Mouse (Mus musculus) testis, postnatal 10 days (tissue): ENCODE measurements around the gene Coa5.

Experiments
- DNase-seq: peaks from one replicate; pipeline ENCODE4 v3.0.0; 2021; ENCODE audit warnings: low spot score

Gene Coa5

DNA sequence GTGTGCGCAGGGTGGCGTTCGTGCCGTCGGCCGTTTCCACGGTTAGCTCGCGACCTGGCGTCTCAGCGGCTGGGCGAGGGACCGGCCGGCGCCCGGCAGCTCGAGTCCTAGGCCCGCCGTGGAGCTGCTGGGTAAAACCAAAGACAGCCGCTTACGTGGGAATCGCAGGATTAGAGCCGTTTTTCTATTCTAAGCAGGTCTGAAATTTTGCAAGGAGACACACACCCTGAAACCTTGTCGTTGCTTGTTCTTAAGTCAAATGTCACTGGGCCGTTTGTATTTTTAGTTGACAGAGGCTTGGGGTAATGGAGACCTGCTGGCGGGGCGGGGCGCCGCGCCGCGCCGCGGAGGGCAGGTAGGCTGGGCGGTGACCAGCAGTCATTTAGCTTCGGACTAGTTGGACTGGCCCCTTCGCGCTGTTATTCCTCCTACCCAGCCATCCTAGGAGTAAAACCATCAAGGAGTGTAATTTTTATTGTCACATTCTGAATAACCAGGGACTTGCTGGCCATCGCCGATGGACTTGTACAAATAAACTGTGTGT lies 466 bp upstream of the Coa5 start:
- no peak for DNase-seq

DNA sequence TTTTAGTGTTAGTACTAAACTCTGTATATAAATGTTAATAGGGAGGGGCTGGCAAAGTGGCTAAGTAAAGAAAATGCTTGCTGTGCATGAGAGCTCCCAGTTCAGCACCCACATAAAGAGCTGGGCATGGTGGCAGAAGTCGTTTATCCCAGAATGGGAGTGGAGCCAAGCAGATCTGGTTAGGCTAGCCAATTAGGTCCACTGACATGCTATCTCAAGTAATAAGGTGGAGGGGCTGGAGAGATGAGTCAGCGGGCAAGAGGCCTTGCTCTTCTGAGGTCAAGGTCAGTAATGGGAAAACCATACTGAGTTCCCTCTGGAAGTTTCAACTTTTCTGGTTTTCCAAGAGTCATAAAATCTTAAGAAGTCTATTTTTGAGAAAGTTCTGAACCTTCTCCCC lies 992 bp downstream of the Coa5 start:
- no peak for DNase-seq

DNA sequence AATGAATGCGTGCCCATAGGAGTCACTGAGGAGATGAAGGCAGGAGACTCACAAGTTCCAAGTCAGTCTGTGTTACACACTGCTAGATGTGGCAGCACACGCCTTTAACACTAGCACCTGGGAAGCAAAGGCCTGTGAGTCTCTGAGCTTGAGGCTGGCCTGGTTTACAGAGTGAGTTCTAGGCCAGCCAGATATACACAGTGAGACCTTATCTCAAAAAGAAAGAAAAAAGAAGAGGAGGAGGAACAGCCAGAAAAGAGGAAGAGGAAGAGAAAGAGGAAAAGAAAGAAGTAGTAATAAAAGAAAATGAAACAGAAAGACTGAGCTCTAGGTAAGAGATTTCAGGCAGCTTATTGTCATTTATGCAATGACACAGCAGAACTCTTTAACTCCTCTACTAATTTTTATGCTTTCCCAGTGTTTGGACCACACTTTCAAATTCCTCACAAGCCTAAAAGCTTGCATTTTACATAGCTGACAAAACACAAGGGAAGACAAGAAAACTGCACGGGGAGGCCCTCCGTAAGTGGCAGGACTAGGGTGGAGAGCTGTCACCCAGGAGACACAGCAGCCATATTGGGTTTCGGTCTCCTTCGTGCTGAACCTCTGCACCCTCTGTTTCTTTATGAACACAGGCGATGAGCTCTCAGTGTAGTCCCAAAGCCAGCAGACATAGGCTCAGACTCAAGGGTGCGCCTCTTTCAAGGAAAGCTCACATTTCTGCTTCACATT lies 2.6 kb downstream of the Coa5 start:
- DNase-seq = no peak

DNA sequence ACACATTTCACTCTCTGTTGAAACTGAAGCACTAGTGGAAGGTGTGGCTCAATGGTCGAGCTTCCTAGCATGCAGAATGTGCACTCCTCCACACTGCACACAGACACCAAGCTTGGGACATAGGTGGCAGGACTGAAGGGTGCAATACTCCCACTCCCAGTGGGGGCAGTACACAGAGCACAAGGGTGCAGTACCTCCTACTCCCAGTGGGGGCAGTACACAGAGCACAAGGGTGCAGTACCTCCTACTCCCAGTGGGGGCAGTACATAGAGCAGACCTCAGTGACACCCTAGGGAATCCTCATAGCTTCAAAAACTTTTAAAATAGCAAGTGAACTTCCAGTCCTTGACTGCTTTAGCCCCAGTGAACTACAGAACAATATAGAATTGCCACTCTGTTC lies 10.5 kb downstream of the Coa5 start:
- DNase-seq = peak; percentile 73

DNA sequence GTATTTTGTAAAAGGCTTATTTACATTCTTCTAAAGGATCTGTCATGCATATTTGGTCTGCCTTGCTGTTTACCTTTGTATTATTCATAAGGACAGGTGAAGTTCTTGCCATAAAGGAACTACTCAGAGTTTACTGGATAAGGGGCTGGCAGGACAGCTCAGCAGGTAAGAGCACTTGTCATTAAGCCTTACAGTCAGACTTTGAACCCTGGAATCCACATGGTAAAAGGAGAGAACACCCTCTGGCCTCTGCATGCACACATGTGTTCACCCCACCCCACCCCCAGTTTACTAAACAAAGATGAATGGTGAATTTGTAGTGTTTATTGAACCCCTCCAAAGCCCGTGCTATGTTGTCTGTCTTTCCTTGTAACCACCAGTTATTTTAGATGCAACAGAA lies 14.5 kb downstream of the Coa5 start:
- DNase-seq = no peak

GRCm38 (mm10) chr1:37409647-37410046 lies 20.3 kb downstream of the Coa5 start:
- no peak for DNase-seq

DNA sequence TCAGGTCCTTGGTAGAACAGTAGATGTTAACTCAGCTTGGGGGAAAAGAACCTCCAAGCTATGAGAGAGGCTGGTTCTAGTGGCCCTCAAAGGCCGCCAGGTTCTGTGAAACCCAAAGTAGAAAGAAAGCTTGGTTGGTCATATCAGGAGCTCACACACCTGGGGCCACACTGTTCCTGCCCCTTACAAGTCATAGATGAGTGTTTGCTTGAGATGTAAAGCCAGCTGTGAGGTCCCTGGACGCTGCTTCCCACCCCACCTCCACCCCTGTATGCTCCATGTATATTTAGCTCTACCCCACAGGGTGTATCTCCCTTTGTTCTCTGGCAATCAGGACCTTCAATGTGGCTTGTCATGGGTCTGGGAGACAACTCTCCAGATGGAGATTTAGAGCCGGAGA lies 21.2 kb downstream of the Coa5 start:
- DNase-seq = no peak

DNA sequence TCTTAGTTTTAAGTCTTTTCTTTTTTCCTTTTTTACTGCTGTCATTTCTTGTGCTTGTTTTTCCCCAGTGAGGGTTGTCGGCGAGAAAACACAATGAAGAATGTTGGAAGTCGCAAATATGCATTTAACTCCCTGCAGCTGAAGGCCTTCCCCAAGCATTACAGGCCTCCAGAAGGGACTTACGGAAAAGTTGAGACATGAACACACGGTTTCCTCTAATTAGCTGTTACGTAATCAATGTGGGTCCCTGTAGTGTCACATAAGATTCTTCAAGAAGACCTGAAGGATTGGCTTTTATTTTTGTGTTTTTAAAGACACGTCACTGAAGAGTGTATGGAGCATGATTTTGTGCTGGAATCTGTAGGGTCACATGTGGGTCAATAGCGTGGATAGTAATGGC lies 21.8 kb downstream of the Coa5 start:
- no peak for DNase-seq

DNA sequence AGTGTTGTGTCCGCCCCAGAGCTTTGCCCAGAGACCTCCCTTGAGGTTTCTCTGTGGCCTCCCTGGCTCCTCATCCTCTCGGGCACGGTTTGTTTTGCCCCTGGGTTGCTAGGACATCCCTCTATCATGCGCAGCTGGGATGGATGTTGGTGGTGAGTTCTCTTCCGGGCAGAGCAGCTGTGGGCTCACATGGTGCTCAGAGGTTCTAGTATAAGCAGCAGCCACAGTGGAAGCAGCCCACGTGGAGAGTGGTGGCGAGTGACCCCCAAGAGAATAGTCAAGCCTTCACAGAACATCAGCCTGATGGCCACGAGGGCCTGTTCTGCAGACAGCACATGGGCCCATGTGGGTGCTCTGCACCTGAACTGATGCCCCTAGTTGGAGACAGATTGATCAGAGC lies 22.7 kb downstream of the Coa5 start:
- no peak for DNase-seq

GRCm38 (mm10) chr1:37405137-37405536 lies 24.8 kb downstream of the Coa5 start:
- no peak for DNase-seq

DNA sequence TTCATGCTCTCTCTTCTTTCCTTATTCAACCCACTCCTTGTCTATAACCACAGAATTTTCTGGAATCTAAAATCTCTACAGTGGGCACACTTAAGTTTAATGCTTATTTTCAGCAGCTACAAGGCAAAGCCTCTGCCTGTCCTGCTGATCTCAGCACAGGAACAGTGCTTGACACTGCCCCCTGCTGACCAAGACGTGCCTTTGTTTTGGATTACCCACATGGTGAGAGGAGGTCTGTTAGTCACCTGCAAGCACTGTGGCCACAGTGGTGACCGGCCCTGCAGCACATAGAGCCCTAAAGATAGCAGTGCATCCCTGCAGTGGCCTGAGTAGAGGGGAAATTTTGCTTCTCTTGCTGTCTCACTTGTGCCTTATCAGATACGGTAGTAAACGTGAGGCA lies 28.2 kb downstream of the Coa5 start:
- peak; percentile 74 for DNase-seq

GRCm38 (mm10) chr1:37399734-37400133 lies 30.2 kb downstream of the Coa5 start:
- DNase-seq = no peak

- DNase-seq = no peak
Observed at GRCm38 (mm10) chr1:37398961-37399360, 30.9 kb downstream of the Coa5 start.

DNA sequence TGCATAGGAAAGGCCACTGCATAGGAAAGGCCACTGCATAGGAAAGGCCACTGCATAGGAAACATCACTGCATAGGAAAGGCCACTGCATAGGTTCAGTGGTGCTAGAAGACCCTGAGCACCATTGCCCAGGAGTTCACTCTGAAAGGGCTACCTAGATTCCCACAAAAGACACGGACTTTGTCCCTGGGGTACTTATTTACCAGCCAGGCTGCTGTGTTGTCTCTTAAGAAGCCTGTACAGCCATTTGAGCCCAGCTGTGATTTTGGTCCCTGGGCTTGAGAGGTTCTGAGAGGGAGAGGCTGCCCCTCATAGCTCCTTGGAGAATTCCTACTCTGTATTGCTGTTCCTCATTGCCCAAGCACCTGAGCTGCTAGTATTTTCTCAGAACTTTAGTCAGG lies 33.4 kb downstream of the Coa5 start:
- no peak for DNase-seq

DNA sequence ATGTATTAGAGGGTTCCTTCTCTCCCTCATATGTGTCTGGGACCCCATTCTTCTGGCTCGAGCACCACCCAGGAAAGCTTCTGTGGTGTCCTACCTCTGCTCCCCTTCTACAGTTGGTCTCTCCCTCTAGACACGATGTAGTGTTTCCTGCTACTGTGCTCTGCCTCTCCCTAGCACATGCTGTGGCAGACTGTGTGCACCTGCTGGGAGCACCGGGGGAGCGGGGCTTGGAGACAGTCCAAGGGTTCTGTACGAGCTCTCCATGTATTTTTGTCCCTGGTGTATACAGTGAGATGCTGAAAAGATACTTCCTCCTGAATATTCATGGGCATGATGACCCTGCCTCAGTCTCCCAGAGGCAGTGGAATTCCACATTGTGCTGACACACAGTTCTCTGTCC lies 36.7 kb downstream of the Coa5 start:
- no peak for DNase-seq

GRCm38 (mm10) chr1:37386448-37386971 lies 43.4 kb downstream of the Coa5 start:
- DNase-seq = no peak

DNA sequence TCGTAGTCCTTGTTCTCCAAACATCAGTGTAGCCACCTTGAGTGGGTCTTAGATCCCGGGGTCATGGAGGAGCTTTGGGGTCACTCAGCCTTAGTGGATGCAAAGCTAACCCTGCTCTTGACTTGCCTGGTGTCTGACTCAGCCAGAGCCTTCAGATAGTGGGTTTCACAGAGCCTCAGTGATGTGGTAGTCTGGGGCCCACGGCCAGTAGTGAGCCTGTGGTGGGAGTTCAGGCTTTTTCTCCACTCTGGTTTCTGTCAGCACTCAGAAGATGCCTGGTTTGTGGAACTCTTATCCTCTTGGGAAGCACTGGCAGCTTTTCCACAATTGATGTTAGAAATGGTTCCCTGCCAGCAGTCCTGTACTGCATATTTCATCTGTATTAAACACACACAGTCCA lies 45.6 kb downstream of the Coa5 start:
- DNase-seq = no peak

GRCm38 (mm10) chr1:37380913-37381312 lies 49.0 kb downstream of the Coa5 start:
- no peak for DNase-seq

GRCm38 (mm10) chr1:37379536-37379935 lies 50.4 kb downstream of the Coa5 start:
- no peak for DNase-seq

- no peak for DNase-seq
Observed at GRCm38 (mm10) chr1:37378095-37378494, 51.8 kb downstream of the Coa5 start.

DNA sequence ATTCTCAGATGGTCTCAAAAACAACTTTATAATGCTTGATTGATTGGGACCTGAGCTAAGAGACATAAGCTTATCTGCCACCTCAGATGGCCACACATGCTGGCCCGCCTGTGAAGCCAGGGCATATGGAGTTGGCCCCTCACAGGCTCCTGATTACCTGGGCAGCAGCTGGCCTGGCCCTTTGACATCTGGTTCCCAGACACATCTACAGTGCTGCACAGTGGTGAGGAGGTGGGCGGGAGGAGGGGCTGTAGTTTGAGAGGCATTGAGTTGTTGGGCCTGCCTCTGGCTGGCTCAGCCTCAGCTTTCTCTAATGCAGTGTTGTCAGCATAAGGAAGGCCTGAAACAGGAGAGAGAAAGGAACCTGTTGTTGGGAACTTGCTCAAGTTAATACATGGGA lies 53.2 kb downstream of the Coa5 start:
- no peak for DNase-seq

- no peak for DNase-seq
Observed at GRCm38 (mm10) chr1:37376177-37376576, 53.7 kb downstream of the Coa5 start.

DNA sequence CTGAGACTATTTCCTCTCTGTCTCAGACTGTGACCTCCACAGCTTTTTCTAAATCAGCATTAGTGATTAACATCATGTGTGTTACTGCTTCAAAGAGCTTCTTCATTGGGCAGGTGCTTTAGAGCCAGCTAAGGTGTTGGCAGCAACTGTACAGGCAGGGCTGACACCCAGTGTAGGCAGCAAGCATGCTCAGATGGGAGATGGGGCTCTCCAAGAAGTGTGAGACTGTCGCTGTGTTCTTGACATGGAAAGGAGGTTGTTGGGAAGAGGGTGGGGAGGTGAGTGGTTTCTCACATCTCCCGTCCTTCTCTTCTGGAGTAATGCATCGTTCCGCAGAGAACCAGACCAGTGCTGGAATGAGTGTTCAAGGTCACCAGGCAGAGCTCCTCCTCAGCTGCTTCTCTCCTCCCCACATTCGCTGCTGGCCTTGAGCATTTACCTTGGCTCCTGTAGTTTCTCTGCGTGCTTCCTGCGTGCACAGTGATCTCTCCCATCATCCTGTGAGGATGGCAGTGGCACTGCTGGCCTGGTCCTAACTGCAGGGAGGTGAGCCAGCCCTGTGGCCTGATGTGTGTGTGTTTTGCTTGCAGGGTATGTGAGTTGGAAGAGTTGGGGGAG lies 61.0 kb downstream of the Coa5 start:
- no peak for DNase-seq

DNA sequence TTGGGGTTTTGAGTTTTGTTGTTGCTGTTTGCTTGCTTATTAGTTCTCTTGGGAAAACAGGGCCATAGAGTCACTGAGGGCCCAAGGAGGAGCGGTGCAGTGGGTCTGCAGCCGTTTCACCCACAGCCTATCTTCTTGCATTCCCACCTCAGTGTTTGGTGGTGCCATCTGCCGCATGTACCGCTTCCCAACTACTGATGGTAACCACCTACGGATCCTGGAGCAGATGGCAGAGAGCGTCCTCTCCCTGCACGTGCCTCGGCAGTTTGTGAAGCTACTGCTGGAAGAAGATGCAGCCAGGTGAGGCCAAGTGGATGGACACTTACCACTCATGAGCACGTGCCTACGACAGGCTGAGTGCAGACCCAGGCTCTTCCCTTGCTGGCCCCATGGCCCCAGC lies 61.8 kb downstream of the Coa5 start:
- no peak for DNase-seq
